Mouse (Mus musculus): ENCODE data around the gene Gm45213. TPM values are rescaled to one million over a fixed set of nuclear protein-coding genes. Genes with fewer than 3 reads are reported as not detected.

Gm45213 gene
- polyA plus RNA-seq (2014; fragmentation: Illumina TruSeq; extraction: RNeasy Lipid Tissue Mini Kit (QIAGEN cat#74804); ENCODE audit: low replicate concordance) = not detected

DNA sequence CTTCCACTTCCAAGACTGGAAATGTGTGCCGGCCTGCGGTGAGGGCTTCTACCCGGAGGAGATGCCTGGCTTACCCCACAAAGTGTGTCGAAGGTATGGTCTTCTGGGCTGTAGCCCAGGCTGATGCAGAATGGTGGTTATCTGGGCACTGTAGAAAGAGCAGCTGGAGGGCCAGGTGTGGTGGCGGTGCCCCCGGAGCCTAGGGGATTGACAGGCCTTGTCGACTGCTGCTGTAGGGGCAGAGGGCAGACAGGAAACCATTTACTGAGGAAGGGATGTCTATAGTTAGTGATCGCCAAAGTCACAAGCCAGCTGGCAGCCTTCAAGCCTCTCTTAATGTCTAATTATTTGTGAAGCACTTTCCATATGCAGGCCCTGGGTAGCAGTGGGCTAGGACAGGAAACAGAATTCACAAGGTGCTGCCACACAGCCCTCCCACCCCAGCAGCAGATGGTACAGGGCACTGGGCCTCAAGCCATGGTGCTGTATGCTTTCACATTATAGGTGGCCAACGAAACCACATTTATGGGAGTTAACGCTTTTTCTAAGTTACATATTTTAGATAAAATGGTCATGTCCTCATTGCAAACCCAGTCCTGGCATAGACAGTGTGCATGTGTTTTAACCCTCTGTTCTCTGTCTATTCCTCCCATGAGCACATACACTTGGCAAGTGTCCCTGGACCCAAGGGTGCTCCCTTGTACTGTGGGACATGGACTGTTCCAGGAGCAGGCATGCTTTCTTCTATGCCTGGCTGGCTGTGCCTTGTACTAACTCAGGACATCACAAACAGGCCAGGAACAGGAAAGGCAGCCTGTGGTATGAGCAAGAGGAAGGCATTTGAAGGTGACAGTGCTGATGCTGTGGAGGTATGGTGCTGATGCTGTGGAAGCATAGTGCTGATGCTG, at the start of gene Gm45213:
Gm45213 (plus strand) TSS at position 51 of the 908 bp plus-strand sequence.

DNA sequence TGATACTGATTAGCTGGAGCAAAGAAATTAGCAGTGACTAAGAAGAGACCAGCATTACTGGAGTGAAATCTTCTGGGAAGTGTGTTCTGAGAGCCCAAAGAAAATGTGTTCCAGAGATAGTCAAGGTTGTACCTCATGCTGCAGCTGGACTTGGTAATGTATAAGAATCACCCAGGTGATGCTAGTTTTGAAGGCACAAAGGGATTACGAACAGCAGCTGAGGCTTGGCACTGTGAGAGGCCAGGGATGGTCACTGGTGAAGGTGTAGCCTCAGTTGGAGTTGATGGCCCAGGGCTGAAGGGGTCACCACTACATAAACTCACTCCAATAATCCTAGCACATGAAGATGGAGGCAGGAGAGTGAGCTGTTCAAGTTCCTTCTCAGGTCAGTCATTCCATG, 15.3 kb downstream of the Gm45213 start, which contains the start of gene Snrpa1:
Snrpa1 (plus strand) TSS at position 301 of the 400 bp plus-strand sequence.

DNA sequence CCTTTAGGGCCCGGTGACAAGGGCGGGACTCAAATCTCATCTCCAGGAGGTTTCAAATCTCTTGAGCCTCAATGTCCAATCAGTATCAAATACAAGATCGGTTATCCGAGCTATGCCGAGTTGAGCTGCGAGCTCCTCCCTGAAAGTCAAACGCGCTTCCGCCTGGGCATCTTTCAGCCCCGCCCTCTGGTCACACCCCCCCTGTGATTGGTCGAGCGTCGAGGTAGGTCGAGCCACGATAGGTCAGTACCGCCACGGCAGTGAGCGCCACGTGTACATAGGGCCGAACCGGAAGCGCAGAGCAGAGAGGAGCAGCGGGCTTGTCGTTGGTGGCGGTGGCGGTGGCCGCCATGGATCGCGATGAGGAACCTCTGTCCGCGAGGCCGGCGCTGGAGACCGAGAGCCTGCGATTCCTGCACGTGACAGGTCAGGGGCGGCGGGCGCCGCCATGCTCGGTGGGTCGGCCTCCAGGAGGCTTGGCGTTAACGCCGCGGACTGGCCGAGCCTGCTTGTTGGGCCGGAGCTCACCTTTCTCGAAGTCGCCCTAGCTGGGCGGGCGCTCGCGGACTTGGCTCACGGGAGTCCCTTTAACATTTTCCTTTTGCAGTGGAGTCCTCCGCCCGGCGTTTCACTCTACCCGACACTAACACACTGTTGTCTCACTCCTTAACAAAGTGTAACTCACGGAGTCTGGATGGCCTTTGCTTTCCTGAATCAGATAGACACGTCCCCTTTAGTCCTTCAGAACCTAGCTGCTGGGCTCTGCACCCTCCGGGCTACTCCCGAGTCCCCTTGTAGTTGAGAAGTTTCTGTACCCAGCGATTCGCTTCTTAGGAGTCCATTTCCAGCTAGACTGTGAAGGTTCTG, 36.2 kb downstream of the Gm45213 start, which contains the start of gene Selenos:
Selenos (plus strand) TSS at position 286 of the 867 bp plus-strand sequence.

DNA sequence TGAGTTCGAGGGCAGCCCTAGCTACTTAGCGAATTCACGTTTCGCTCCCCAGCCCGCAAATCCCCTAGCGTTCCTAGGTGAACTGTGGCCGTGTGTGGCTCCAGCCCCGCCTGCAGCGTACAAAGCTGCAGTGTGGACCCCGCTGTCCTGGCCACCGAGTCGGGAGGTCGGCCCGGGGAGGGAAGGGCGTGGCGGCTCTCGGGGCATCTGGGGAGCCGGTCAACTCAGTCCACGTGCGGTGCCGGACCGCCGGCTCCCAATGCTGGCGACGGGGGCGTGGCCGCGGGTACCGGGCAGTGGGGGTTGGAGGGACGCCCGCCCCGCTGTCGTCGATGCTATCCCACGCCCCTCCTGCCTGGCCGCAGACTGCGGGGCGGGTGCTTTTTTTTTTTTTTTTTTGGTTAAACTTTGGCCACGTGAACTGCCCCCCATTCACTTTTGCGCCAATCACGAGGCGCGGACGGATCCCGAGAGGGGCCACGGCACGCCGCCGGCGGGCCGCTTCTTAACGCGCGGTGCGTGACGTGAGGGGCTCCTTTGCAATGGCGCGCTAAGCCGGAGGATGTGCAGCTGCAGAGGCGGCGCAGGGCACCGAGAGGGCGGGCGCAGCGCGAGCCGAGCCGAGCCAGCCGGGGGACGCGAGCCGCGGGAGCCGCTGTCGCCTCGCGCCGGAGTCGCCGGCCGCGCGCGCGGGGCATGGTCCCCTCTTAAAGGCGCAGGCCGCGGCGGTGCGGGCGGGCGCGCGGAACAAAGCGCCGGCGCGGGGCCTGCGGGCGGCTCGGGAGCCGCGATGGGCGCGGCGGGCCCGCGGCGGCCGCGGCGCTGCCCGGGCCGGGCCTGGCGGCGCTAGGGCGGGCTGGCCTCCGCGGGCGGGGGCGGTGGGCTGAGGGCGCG, 65.8 kb downstream of the Gm45213 start, which contains the start of gene Chsy1:
Chsy1 (plus strand) TSS at position 555 of the 894 bp plus-strand sequence.

Other genes with a start within 250 kb of the Gm45213 start
- gene Pcsk6, start 181.9 kb upstream of the Gm45213 start, polyA plus RNA-seq (2014; fragmentation: Illumina TruSeq; extraction: RNeasy Lipid Tissue Mini Kit (QIAGEN cat#74804); ENCODE audit: low replicate concordance) = 2.2 TPM
- 38.3 TPM for gene Snrpa1, start 15.4 kb downstream of the Gm45213 start, polyA plus RNA-seq (2014; fragmentation: Illumina TruSeq; extraction: RNeasy Lipid Tissue Mini Kit (QIAGEN cat#74804); ENCODE audit: low replicate concordance)
- 101 TPM for gene Selenos, start 36.0 kb downstream of the Gm45213 start, polyA plus RNA-seq (2014; fragmentation: Illumina TruSeq; extraction: RNeasy Lipid Tissue Mini Kit (QIAGEN cat#74804); ENCODE audit: low replicate concordance)
- gene Chsy1, start 65.9 kb downstream of the Gm45213 start, polyA plus RNA-seq (2014; fragmentation: Illumina TruSeq; extraction: RNeasy Lipid Tissue Mini Kit (QIAGEN cat#74804); ENCODE audit: low replicate concordance) = 5.6 TPM